Mouse (Mus musculus): ENCODE data around the gene Kcnk4. TPM values are rescaled to one million over a fixed set of nuclear protein-coding genes. Genes with fewer than 3 reads are reported as not detected.

Gene Kcnk4
- total and polyA plus RNA-seq, 3 experiments, result 0.15 to 1.8 TPM; not detected in 1

GRCm38 (mm10) chr19:6876799-6877198 is 57.5 kb downstream of the Kcnk4 start:
- no peak for DNase-seq (ENCODE audit: low read depth, low spot score)
- TF ChIP-seq ZMIZ1 (IDR thresholded peaks at IDR 0.05; ENCODE audit: low read depth, low read length) (no peak), TCF12 (IDR thresholded peaks at IDR 0.05; ENCODE audit: low read depth, low read length) (no peak), BHLHE40 (IDR thresholded peaks at IDR 0.05; ENCODE audit: borderline replicate concordance, low read depth, low read length) (no peak), POLR2AphosphoS2 (IDR thresholded peaks at IDR 0.05; ENCODE audit: low read length) (no peak), ETS1 (IDR thresholded peaks at IDR 0.05; ENCODE audit: low read depth, low read length) (no peak), USF1 (IDR thresholded peaks at IDR 0.05; ENCODE audit: low read depth, low read length) (peak; percentile 63)
- Histone ChIP-seq H3K4me3 (ENCODE audit: control insufficient read depth in 1 of 2, insufficient read depth in 1 of 2, low read depth in 2 of 2, low read length in 2 of 2) (no peak overlapping the region), H3K9me3 (replicated peaks; ENCODE audit: insufficient read depth, low read length) (no peaks in the 10 kb centered on the region), H3K27ac (ENCODE audit: control insufficient read depth, low read depth, low read length) (no peak overlapping the region), H3K4me1 (ENCODE audit: control insufficient read depth in 1 of 2, insufficient read depth in 2 of 2, low read length in 2 of 2) (peaks cover 0 to 5% of the 10 kb centered on the region in 2 experiments; a peak in 1 of 4 replicates), H3K27me3 (ENCODE audit: control insufficient read depth in 1 of 2, insufficient read depth in 2 of 2, low read length in 2 of 2) (no peaks in the 10 kb centered on the region), H3K9ac (ENCODE audit: control insufficient read depth, low read depth, low read length, poor library complexity, severe bottlenecking) (no peak overlapping the region), H3K36me3 (ENCODE audit: control insufficient read depth in 1 of 2, insufficient read depth in 2 of 2, low read length in 2 of 2) (no peaks in the 10 kb centered on the region; a peak in 1 of 4 replicates), H3K79me2 (ENCODE audit: control insufficient read depth, insufficient read depth, low read length, poor library complexity) (no peaks in the 10 kb centered on the region)

- TF ChIP-seq CHD2 (IDR thresholded peaks at IDR 0.05; ENCODE audit: low read length), result no peak
- TF ChIP-seq ZKSCAN1 (IDR thresholded peaks at IDR 0.05; ENCODE audit: low read depth, low read length), result no peak
- no peak for TF ChIP-seq MYB (IDR thresholded peaks at IDR 0.05; ENCODE audit: low read depth, low read length)
- TF ChIP-seq POLR2AphosphoS2 (IDR thresholded peaks at IDR 0.05; ENCODE audit: low read length), result no peak
- no peaks in the 10 kb centered on the region; a peak in 1 of 4 replicates for H3K36me3 ChIP-seq (ENCODE audit: control insufficient read depth in 1 of 2, insufficient read depth in 2 of 2, low read length in 2 of 2)
- H3K27ac ChIP-seq (ENCODE audit: control insufficient read depth, low read depth, low read length), result no peak overlapping the region
- H3K9me3 ChIP-seq (replicated peaks; ENCODE audit: insufficient read depth, low read length), result no peaks in the 10 kb centered on the region
- H3K27me3 ChIP-seq (ENCODE audit: control insufficient read depth in 1 of 2, insufficient read depth in 2 of 2, low read length in 2 of 2), result no peaks in the 10 kb centered on the region
- no peak overlapping the region for H3K9ac ChIP-seq (ENCODE audit: control insufficient read depth, low read depth, low read length, poor library complexity, severe bottlenecking)
- H3K4me1 ChIP-seq (ENCODE audit: control insufficient read depth in 1 of 2, insufficient read depth in 2 of 2, low read length in 2 of 2), result peaks cover 0 to 7% of the 10 kb centered on the region in 2 experiments; a peak in 1 of 4 replicates
- H3K4me3 ChIP-seq (ENCODE audit: control insufficient read depth in 1 of 2, insufficient read depth in 1 of 2, low read depth in 2 of 2, low read length in 2 of 2), result no peak overlapping the region
- H3K79me2 ChIP-seq (ENCODE audit: control insufficient read depth, insufficient read depth, low read length, poor library complexity), result no peaks in the 10 kb centered on the region
- no peak for DNase-seq (ENCODE audit: low read depth, low spot score)
Observed at GRCm38 (mm10) chr19:6875834-6876233, 58.5 kb downstream of the Kcnk4 start.

GRCm38 (mm10) chr19:6874257-6874656 is 60.1 kb downstream of the Kcnk4 start:
- Histone ChIP-seq H3K4me1 (ENCODE audit: control insufficient read depth in 1 of 2, insufficient read depth in 2 of 2, low read length in 2 of 2) (peaks cover 0 to 9% of the 10 kb centered on the region in 2 experiments; a peak in 2 of 4 replicates), H3K27ac (ENCODE audit: control insufficient read depth, low read depth, low read length) (no peak overlapping the region), H3K9me3 (replicated peaks; ENCODE audit: insufficient read depth, low read length) (no peaks in the 10 kb centered on the region), H3K79me2 (ENCODE audit: control insufficient read depth, insufficient read depth, low read length, poor library complexity) (no peaks in the 10 kb centered on the region), H3K9ac (ENCODE audit: control insufficient read depth, low read depth, low read length, poor library complexity, severe bottlenecking) (no peak overlapping the region), H3K27me3 (ENCODE audit: control insufficient read depth in 1 of 2, insufficient read depth in 2 of 2, low read length in 2 of 2) (no peaks in the 10 kb centered on the region), H3K36me3 (ENCODE audit: control insufficient read depth in 1 of 2, insufficient read depth in 2 of 2, low read length in 2 of 2) (peaks cover 0 to 5% of the 10 kb centered on the region in 2 experiments; a peak in 2 of 4 replicates), H3K4me3 (ENCODE audit: control insufficient read depth in 1 of 2, insufficient read depth in 1 of 2, low read depth in 2 of 2, low read length in 2 of 2) (no peak overlapping the region)
- DNase-seq (ENCODE audit: low read depth, low spot score), result no peak
- TF ChIP-seq HCFC1 (IDR thresholded peaks at IDR 0.05; ENCODE audit: low read depth, low read length), result no peak
- no peak for TF ChIP-seq MAFK (IDR thresholded peaks at IDR 0.05; ENCODE audit: borderline replicate concordance, low read depth, low read length)
- no peak for TF ChIP-seq MAZ (IDR thresholded peaks at IDR 0.05; ENCODE audit: low read depth, low read length)
- no peak for TF ChIP-seq MXI1 (IDR thresholded peaks at IDR 0.05; ENCODE audit: low read depth, low read length)
- TF ChIP-seq MAX (IDR thresholded peaks at IDR 0.05; ENCODE audit: low read length), result no peak
- TF ChIP-seq MYB (IDR thresholded peaks at IDR 0.05; ENCODE audit: low read depth, low read length), result no peak
- no peak for TF ChIP-seq POLR2AphosphoS2 (IDR thresholded peaks at IDR 0.05; ENCODE audit: low read length)
- no peak for TF ChIP-seq JUND (IDR thresholded peaks at IDR 0.05; ENCODE audit: low read depth, low read length)
- no peak for TF ChIP-seq UBTF (IDR thresholded peaks at IDR 0.05; ENCODE audit: borderline replicate concordance, insufficient read depth, low read depth, low read length)
- no peak for TF ChIP-seq NRF1 (IDR thresholded peaks at IDR 0.05; ENCODE audit: insufficient read depth, low read depth, low read length, poor library complexity, severe bottlenecking)
- TF ChIP-seq ZKSCAN1 (IDR thresholded peaks at IDR 0.05; ENCODE audit: low read depth, low read length), result no peak
- no peak for TF ChIP-seq MEF2A (IDR thresholded peaks at IDR 0.05; ENCODE audit: extremely low read depth, insufficient replicate concordance, low read depth, low read length, poor library complexity, severe bottlenecking)
- no peak for TF ChIP-seq ELF1 (IDR thresholded peaks at IDR 0.05; ENCODE audit: low read depth, low read length)
- TF ChIP-seq POLR2A (IDR thresholded peaks at IDR 0.05; ENCODE audit: control insufficient read depth in 1 of 2, insufficient read depth in 1 of 2, low read depth in 1 of 2, low read length in 2 of 2, poor library complexity in 1 of 2), result no peak
- TF ChIP-seq ZMIZ1 (IDR thresholded peaks at IDR 0.05; ENCODE audit: low read depth, low read length), result no peak
- TF ChIP-seq USF1 (IDR thresholded peaks at IDR 0.05; ENCODE audit: low read depth, low read length), result no peak
- no peak for TF ChIP-seq EP300 (IDR thresholded peaks at IDR 0.05; ENCODE audit: low read depth in 1 of 2, low read length in 2 of 2)
- no peak for TF ChIP-seq MYC (IDR thresholded peaks at IDR 0.05; ENCODE audit: low read depth, low read length)

All from MEL (cell line).